7 mouse cellular contexts compared by ENCODE assay signal in the genomic region with DNA sequence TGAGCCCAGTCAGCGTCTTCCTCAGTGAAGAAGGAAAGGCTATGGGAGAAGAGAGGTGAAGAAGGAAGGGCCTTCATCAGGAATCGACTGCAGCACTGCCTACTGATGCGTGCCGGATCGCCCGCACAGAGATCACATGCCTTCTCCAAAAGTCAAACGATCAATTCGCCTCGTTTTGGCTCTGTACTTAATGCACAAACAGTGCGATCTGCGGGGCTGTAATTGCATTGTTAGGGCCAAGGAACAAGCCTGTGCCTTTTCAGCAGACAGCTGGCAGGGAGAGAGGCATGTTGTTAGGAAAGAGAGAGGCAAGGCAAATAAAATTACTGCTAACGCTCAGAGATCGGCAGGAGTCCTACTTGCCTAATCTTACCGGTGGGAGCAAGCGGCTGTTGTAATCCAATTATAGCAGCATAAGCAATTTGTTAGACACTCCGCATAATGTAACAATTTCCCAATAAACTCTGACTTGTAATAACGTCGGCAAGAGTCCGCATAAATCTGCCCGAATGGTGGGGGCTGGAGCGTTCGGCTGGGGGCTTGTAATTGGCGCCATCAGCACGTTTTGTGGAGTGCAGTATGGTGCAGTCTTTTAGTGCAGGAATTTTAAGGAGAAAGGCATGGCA.
DNase-seq lines count a peak whose midpoint lies in the region; ATAC-seq lines count a peak whose summit lies in the region.

No protein-coding gene starts in this region.

- H3K27ac ChIP-seq in embryonic facial prominence, embryonic 15.5 days (replicated peaks): no peak overlapping the region
- H3K27ac ChIP-seq in limb, embryonic 10.5 days: peak overlapping the region; percentile 42
- peak overlapping the region; percentile 82 for H3K27ac ChIP-seq in neural tube, embryonic 15.5 days (replicated peaks)

- no peak for ATAC-seq in embryonic facial prominence, embryonic 15.5 days (ENCODE audit: insufficient number of reproducible peaks, low FRiP score, low TSS enrichment, low read depth)
- peak; percentile 88 for ATAC-seq in neural tube, embryonic 15.5 days (ENCODE audit: low FRiP score)

- H3K36me3 ChIP-seq in embryonic facial prominence, embryonic 15.5 days: no peaks in the 10 kb centered on the region
- H3K36me3 ChIP-seq in limb, embryonic 10.5 days: peaks cover 6% of the 10 kb centered on the region
- H3K36me3 ChIP-seq in neural tube, embryonic 15.5 days: no peaks in the 10 kb centered on the region

- DNase-seq in right cerebral cortex, adult 2 months (ENCODE audit: low spot score in 2 of 2): peak; percentile 31 to 39
- no peak for DNase-seq in right cerebral cortex, postnatal 14 days
- peak; percentile 51 for DNase-seq in limb, embryonic 10.5 days (ENCODE audit: low spot score)
- DNase-seq in kidney, postnatal 14 days: no peak
- DNase-seq in embryo, embryonic 10 days (ENCODE audit: low spot score): no peak

- peak overlapping the region; percentile 19 for H3K4me2 ChIP-seq in embryonic facial prominence, embryonic 15.5 days (replicated peaks)
- peak overlapping the region; percentile 45 for H3K4me2 ChIP-seq in neural tube, embryonic 15.5 days

- no peaks in the 10 kb centered on the region for H3K9me3 ChIP-seq in embryonic facial prominence, embryonic 15.5 days (replicated peaks)
- no peaks in the 10 kb centered on the region for H3K9me3 ChIP-seq in limb, embryonic 10.5 days (replicated peaks)
- H3K9me3 ChIP-seq in neural tube, embryonic 15.5 days (replicated peaks): no peaks in the 10 kb centered on the region

- H3K4me1 ChIP-seq in embryonic facial prominence, embryonic 15.5 days: peaks cover 20% of the 10 kb centered on the region
- peaks cover 48% of the 10 kb centered on the region for H3K4me1 ChIP-seq in limb, embryonic 10.5 days
- H3K4me1 ChIP-seq in neural tube, embryonic 15.5 days: peaks cover 49% of the 10 kb centered on the region

- no peaks in the 10 kb centered on the region for H3K27me3 ChIP-seq in embryonic facial prominence, embryonic 15.5 days
- peaks cover 28% of the 10 kb centered on the region for H3K27me3 ChIP-seq in limb, embryonic 10.5 days (ENCODE audit: low read depth, poor library complexity, severe bottlenecking)
- no peaks in the 10 kb centered on the region for H3K27me3 ChIP-seq in neural tube, embryonic 15.5 days (replicated peaks)

- 38% methylated on average over 24 of the region's 24 CpGs for WGBS in embryonic facial prominence, embryonic 15.5 days
- whole genome bisulfite sequencing in limb, embryonic 10.5 days: 50% methylated on average over 24 of the region's 24 CpGs
- WGBS in neural tube, embryonic 15.5 days: 14% methylated on average over 24 of the region's 24 CpGs

- H3K4me3 ChIP-seq in embryonic facial prominence, embryonic 15.5 days (replicated peaks): peak overlapping the region; percentile 1; the same call in 1 of the 2 replicates
- peak overlapping the region; percentile 23 for H3K4me3 ChIP-seq in limb, embryonic 10.5 days
- peak overlapping the region; percentile 9; the same call in 1 of the 2 replicates for H3K4me3 ChIP-seq in neural tube, embryonic 15.5 days (replicated peaks)

- H3K9ac ChIP-seq in embryonic facial prominence, embryonic 15.5 days: no peak overlapping the region
- peak overlapping the region; percentile 7; the same call in 1 of the 2 replicates for H3K9ac ChIP-seq in neural tube, embryonic 15.5 days (replicated peaks)

Comparison
In these comparisons a context has a peak if more than half of its experiments do, and no peak if none do; other contexts are left out.
1. DNase-seq: peak in right cerebral cortex, adult 2 months (2 of 2) and limb, embryonic 10.5 days (single experiment); none in right cerebral cortex, postnatal 14 days (single experiment), kidney, postnatal 14 days (single experiment) and embryo, embryonic 10 days (single experiment).
2. Peak in every context shown above with its lines, with median percentiles within 50 percentile points of each other: H3K4me3 ChIP-seq.